19 mouse cellular contexts compared by ENCODE assay signal in the genomic region with DNA sequence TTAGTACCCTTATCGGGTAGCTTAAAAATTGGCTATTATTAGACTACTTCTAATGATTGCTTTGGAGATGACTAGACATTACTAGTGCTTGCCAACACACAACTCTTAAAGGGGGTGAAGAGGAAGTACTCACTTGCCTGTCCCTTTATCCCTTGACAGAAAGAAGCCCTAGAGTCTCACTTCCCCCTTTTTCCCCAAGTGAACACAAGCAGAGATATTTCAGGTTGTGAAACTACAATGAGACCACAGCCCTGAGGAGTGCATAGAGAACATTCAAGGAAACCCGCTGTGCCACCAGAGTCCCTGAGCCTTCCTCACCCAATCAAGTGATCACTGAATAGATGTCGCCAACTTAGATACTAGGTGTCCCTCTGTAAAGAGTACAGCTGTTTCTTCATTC.
A peak's percentile ranks its signal among the peaks of the same experiment; 100 is the strongest.
DNase-seq lines count a peak whose midpoint lies in the region; ATAC-seq and TF ChIP-seq lines count a peak whose summit lies in the region.
"Had no signal": no experiment of that assay in that cellular context is flagged by ENCODE, and none has a peak within 500 bp of the region (broad histone marks: within the 10 kb centered on the region; RNA-seq: fewer than 3 reads in every experiment).

No protein-coding gene starts in this region.

- peak; percentile 41 for DNase-seq in liver, adult 2 months (ENCODE audit: extremely low read depth, low read depth, low spot score)
- no peak for DNase-seq in liver, embryonic 11.5 days (ENCODE audit: low spot score)
- DNase-seq in B cell, adult 2 months, result peak; percentile 1 to 15
- DNase-seq in monocyte, adult 2 months (ENCODE audit: low read depth in 1 of 2, low spot score in 2 of 2), result peak; percentile 41 to 68
- no peak for DNase-seq in thymus, adult 18-20 months
- DNase-seq: adrenal gland, postnatal 10 days; cerebellum, postnatal 25 days; gastrocnemius, postnatal 25 days; kidney, adult 18-20 months; kidney, postnatal 4 days; layer of hippocampus, postnatal 36 days; right cerebral cortex, postnatal 14 days had no signal

- no peaks in the 10 kb centered on the region for H3K4me1 ChIP-seq in liver, adult 2 months (ENCODE audit: control insufficient read depth, insufficient read depth, low read length)
- no peaks in the 10 kb centered on the region for H3K4me1 ChIP-seq in liver, embryonic 11.5 days (replicated peaks; ENCODE audit: control insufficient read depth, insufficient read depth, low read length)
- H3K4me1 ChIP-seq in hindbrain, embryonic 13.5 days (replicated peaks), result 0 out of 2 replicates have a peak, but pooled peaks cover 4% of the 10 kb centered on the region
- H3K4me1 ChIP-seq: heart, embryonic 15.5 days; limb, embryonic 10.5 days; midbrain, embryonic 15.5 days had no signal

- no peaks in the 10 kb centered on the region for H3K27me3 ChIP-seq in liver, adult 2 months (ENCODE audit: control insufficient read depth, insufficient read depth, low read length)
- H3K27me3 ChIP-seq in liver, embryonic 11.5 days (replicated peaks; ENCODE audit: control insufficient read depth, insufficient read depth, low read length), result no peaks in the 10 kb centered on the region
- H3K27me3 ChIP-seq in hindbrain, embryonic 13.5 days, result no peaks in the 10 kb centered on the region
- H3K27me3 ChIP-seq: heart, embryonic 15.5 days; hindbrain, embryonic 15.5 days; midbrain, embryonic 15.5 days had no signal

- H3K9me3 ChIP-seq in liver, embryonic 11.5 days (ENCODE audit: control insufficient read depth, low read length), result no peaks in the 10 kb centered on the region
- H3K9me3 ChIP-seq in hindbrain, embryonic 13.5 days, result no peaks in the 10 kb centered on the region
- H3K9me3 ChIP-seq: heart, embryonic 15.5 days; hindbrain, embryonic 15.5 days; limb, embryonic 10.5 days; midbrain, embryonic 15.5 days had no signal

- no peak for ATAC-seq in liver, embryonic 11.5 days (replicated peaks; ENCODE audit: low FRiP score)
- ATAC-seq in granulocyte monocyte progenitor cell, adult 5-6 weeks (replicated peaks; ENCODE audit: poor library complexity, severe bottlenecking), result peak; percentile 91
- no peak for ATAC-seq in hindbrain, embryonic 13.5 days (ENCODE audit: low FRiP score)
- ATAC-seq: CD4-positive, CD25-positive, alpha-beta regulatory T cell, adult 4 months; midbrain, embryonic 15.5 days had no signal

- H3K27ac ChIP-seq in liver, adult 2 months (replicated peaks; ENCODE audit: insufficient read depth, low read depth, low read length), result no peak overlapping the region
- H3K27ac ChIP-seq in liver, embryonic 11.5 days (ENCODE audit: low read depth, low read length), result no peak overlapping the region
- no peak overlapping the region for H3K27ac ChIP-seq in hindbrain, embryonic 13.5 days
- H3K27ac ChIP-seq: heart, embryonic 15.5 days; hindbrain, embryonic 15.5 days; limb, embryonic 10.5 days; midbrain, embryonic 15.5 days had no signal

- no peaks in the 10 kb centered on the region for H3K36me3 ChIP-seq in liver, adult 2 months (ENCODE audit: control insufficient read depth, insufficient read depth, low read length)
- H3K36me3 ChIP-seq in liver, embryonic 11.5 days (ENCODE audit: control insufficient read depth, insufficient read depth, low read length), result no peaks in the 10 kb centered on the region
- no peaks in the 10 kb centered on the region for H3K36me3 ChIP-seq in hindbrain, embryonic 13.5 days
- H3K36me3 ChIP-seq: heart, embryonic 15.5 days; hindbrain, embryonic 15.5 days; limb, embryonic 10.5 days; midbrain, embryonic 15.5 days had no signal

- no peak overlapping the region for H3K9ac ChIP-seq in liver, adult 2 months (ENCODE audit: low read depth, low read length)
- no peak overlapping the region for H3K9ac ChIP-seq in liver, embryonic 11.5 days (ENCODE audit: low read depth, low read length)
- H3K9ac ChIP-seq in hindbrain, embryonic 13.5 days, result no peak overlapping the region
- H3K9ac ChIP-seq: heart, embryonic 15.5 days; hindbrain, embryonic 15.5 days; midbrain, embryonic 15.5 days had no signal

- no peak overlapping the region for H3K4me2 ChIP-seq in liver, embryonic 11.5 days
- no peak overlapping the region for H3K4me2 ChIP-seq in hindbrain, embryonic 13.5 days
- H3K4me2 ChIP-seq: heart, embryonic 15.5 days; hindbrain, embryonic 15.5 days; midbrain, embryonic 15.5 days had no signal

- no peaks in the 10 kb centered on the region for H3K79me2 ChIP-seq in liver, adult 2 months (ENCODE audit: control insufficient read depth, insufficient read depth, low read length)

- H3K4me3 ChIP-seq in liver, adult 2 months (ENCODE audit: insufficient read depth, low read depth, low read length), result no peak overlapping the region
- no peak overlapping the region for H3K4me3 ChIP-seq in liver, embryonic 11.5 days (ENCODE audit: low read depth, low read length)
- no peak overlapping the region for H3K4me3 ChIP-seq in hindbrain, embryonic 13.5 days
- H3K4me3 ChIP-seq: heart, embryonic 15.5 days; hindbrain, embryonic 15.5 days; limb, embryonic 10.5 days; midbrain, embryonic 15.5 days had no signal

- TF ChIP-seq CTCF in liver, adult 2 months (IDR thresholded peaks at IDR 0.05; ENCODE audit: low read depth, low read length), result no peak

- WGBS in liver, adult 2 months, result 81% methylated on average over 3 of the region's 3 CpGs
- 67% methylated on average over 3 of the region's 3 CpGs for WGBS in liver, embryonic 11.5 days
- WGBS in hindbrain, embryonic 13.5 days, result 95% methylated on average over 3 of the region's 3 CpGs

- no peak for TF ChIP-seq POLR2A in liver, adult 2 months (IDR thresholded peaks at IDR 0.05; ENCODE audit: extremely low read depth, insufficient read depth, low read length)

Comparison
In these comparisons a context has a peak if more than half of its experiments do, and no peak if none do; other contexts are left out.
1. DNase-seq: peak in liver, adult 2 months (single experiment), B cell, adult 2 months (2 of 2) and monocyte, adult 2 months (2 of 2); none in liver, embryonic 11.5 days (single experiment) and thymus, adult 18-20 months (0 of 2).